Mouse (Mus musculus): Measurements from ENCODE around the gene Slc4a1. TPM values are rescaled to one million over a fixed set of nuclear protein-coding genes. Genes with fewer than 3 reads are reported as not detected.
"Not testable (repeated sequence)": the region's sequence is repeated elsewhere in the genome, so short reads cannot be mapped to it uniquely, and the experiment has no call there.

The Slc4a1 gene
- polyA plus RNA-seq (2012; rRNA removed): 570 and 632 TPM in 2 replicates
- polyA plus RNA-seq (2014; fragmentation: Nextera tagmentation; extraction: Ambion mirVana): 606 and 703 TPM in 2 replicates

DNA sequence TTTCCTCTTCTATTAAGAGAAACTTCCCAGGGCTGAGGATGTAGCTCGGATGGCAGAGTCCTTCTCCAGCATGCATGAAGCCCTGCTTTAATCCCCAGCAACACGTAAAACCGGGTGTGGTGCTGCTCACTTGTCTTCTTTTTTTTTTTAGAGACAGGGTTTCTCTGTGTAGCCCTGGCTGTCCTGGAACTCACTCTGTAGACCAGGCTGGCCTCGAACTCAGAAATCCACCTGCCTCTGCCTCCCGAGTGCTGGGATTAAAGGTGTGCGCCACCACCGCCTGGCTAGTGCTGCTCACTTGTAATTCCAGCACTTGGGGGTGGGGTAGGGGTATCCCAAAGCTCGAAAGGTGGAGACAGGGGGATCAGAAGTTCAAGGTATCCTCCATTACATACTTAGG is at the start of gene Slc4a1:
TSS of gene Slc4a1 (minus strand) at position 101 of the 400 bp plus-strand sequence.
- peak within 1 kb of the TSS; percentile 91 for H3K27ac ChIP-seq
- H3K9ac ChIP-seq (replicated peaks): peak within 1 kb of the TSS; percentile 100
- H3K9me3 ChIP-seq (ENCODE audit: control insufficient read depth, low read length); DNase-seq (ENCODE audit: low read depth in 3 of 3, low spot score in 3 of 3); ATAC-seq (ENCODE audit: insufficient read depth); H3K27me3 ChIP-seq (ENCODE audit: control insufficient read depth, insufficient read depth, low read length): not testable (repeated sequence)
- WGBS (ENCODE audit: insufficient replicate concordance): 51% methylated on average over 8 of the region's 8 CpGs
- H3K4me3 ChIP-seq (ENCODE audit: insufficient read depth in 1 of 2, low read depth in 2 of 2, low read length in 2 of 2): peak within 1 kb of the TSS; percentile 86 to 94
- peaks cover 59 to 61% of the 10 kb centered on the region in 2 experiments for H3K4me1 ChIP-seq (replicated peaks; ENCODE audit: control insufficient read depth in 2 of 2, insufficient read depth in 2 of 2, low read length in 1 of 2)
- H3K4me2 ChIP-seq (ENCODE audit: low read depth): peak within 1 kb of the TSS; percentile 62
- H3K36me3 ChIP-seq (replicated peaks; ENCODE audit: control insufficient read depth, insufficient read depth, low read depth): peaks cover 29% of the 10 kb centered on the region

DNA sequence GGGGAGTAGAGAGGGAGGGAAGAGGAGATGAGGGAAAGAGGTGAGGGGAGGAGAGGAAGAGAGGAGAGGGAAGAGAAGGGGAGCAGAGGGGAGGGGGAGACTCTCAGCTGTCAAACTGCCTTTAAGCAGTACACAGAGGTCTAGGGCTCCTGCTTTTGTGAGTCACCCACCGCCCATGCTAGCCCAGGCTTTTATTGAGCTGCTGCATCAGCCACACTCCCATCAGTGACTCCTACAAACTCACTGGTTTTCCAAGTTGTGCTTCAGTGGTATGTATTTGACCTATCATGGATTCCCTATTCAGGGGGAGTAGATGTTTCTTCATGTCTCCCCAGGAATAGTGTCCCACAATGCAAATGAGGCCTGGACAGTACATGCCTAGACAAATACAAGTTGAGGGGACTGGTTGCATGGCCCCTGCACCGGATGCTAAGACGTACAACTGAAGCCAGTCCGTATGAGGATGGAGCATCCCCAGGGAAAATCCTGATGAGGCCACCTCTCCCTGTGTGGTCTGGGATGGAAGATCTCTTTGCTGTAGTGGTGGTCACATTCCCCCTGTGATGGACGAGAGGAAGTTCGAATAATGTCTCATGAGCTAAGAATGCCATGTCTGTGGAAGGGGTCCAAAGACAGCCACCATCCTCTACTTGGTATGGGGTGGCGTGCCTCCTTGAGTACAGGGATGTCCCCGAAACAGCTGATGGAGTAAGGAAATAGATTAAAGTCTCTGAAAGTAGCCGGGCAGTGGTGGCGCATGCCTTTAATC is 49.2 kb upstream of the Slc4a1 start:
- H3K4me2 ChIP-seq (ENCODE audit: low read depth): no peak overlapping the region
- no peaks in the 10 kb centered on the region for H3K9me3 ChIP-seq (ENCODE audit: control insufficient read depth, low read length)
- H3K9ac ChIP-seq (replicated peaks): no peak overlapping the region
- no peak for DNase-seq (ENCODE audit: low read depth in 3 of 3, low spot score in 3 of 3)
- no peak for ATAC-seq (ENCODE audit: insufficient read depth)
- no peaks in the 10 kb centered on the region for H3K36me3 ChIP-seq (replicated peaks; ENCODE audit: control insufficient read depth, insufficient read depth, low read depth)
- H3K4me1 ChIP-seq (replicated peaks; ENCODE audit: control insufficient read depth in 2 of 2, insufficient read depth in 2 of 2, low read length in 1 of 2): peaks cover 6 to 8% of the 10 kb centered on the region in 2 experiments
- TF ChIP-seq EP300 (IDR thresholded peaks at IDR 0.05; ENCODE audit: low read depth): no peak
- no peak for TF ChIP-seq CTCF (IDR thresholded peaks at IDR 0.05; ENCODE audit: low read depth)
- H3K27ac ChIP-seq: no peak overlapping the region
- no peak overlapping the region for H3K4me3 ChIP-seq (ENCODE audit: insufficient read depth in 1 of 2, low read depth in 2 of 2, low read length in 2 of 2)
- WGBS (ENCODE audit: insufficient replicate concordance): 69% methylated on average over 10 of the region's 10 CpGs
- no peaks in the 10 kb centered on the region for H3K27me3 ChIP-seq (ENCODE audit: control insufficient read depth, insufficient read depth, low read length)

DNA sequence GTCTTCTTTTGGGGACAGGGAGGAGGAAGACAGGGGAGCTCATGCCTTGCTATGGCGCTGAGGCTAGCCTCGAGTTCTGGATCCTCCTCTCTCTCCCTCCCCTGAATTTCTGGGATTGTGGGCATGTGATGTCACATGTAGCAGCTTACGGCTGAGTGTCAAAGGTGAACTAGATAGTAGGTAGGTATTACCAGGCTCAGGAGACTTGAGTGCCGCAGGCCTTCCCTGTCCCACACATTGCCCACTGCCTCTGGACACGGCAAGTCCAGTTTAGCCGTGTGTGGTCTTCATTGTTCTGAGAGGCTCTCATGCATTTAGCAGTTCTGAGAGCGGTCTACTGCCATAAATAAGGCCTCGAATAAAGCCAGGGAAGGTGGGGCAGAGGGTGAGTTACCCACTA is 47.1 kb upstream of the Slc4a1 start:
- Histone ChIP-seq H3K9me3 (ENCODE audit: control insufficient read depth, low read length) (no peaks in the 10 kb centered on the region), H3K4me1 (replicated peaks; ENCODE audit: control insufficient read depth in 2 of 2, insufficient read depth in 2 of 2, low read length in 1 of 2) (peaks cover 17 to 21% of the 10 kb centered on the region in 2 experiments), H3K27me3 (ENCODE audit: control insufficient read depth, insufficient read depth, low read length) (no peaks in the 10 kb centered on the region), H3K9ac (replicated peaks) (no peak overlapping the region), H3K36me3 (replicated peaks; ENCODE audit: control insufficient read depth, insufficient read depth, low read depth) (no peaks in the 10 kb centered on the region), H3K27ac (no peak overlapping the region), H3K4me2 (ENCODE audit: low read depth) (no peak overlapping the region), H3K4me3 (ENCODE audit: insufficient read depth in 1 of 2, low read depth in 2 of 2, low read length in 2 of 2) (no peak overlapping the region)
- no peak for ATAC-seq (ENCODE audit: insufficient read depth)
- no peak for DNase-seq (ENCODE audit: low read depth in 3 of 3, low spot score in 3 of 3)
- WGBS (ENCODE audit: insufficient replicate concordance): 63% methylated on average over 8 of the region's 8 CpGs
- TF ChIP-seq EP300 (IDR thresholded peaks at IDR 0.05; ENCODE audit: low read depth) (no peak), CTCF (IDR thresholded peaks at IDR 0.05; ENCODE audit: low read depth) (no peak)

DNA sequence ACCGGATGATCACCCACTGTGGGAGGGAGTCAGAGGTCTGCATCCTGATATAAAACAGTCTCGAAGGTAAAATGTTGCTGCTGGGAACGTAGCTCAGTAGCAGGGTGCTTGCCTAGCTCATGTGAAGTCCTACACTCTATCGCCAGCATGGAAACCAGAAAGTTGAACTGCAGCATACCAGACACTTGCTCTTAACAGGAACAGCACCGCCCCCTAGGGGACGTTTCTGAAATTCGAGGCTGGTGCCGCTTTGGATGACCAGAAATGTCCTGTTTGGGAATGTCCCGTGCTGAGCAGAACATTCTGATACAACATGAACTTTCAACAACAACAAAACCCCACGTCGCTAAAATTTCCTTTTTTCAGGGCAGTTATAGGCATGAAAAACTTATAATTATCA is 45.7 kb upstream of the Slc4a1 start:
- no peaks in the 10 kb centered on the region for H3K36me3 ChIP-seq (replicated peaks; ENCODE audit: control insufficient read depth, insufficient read depth, low read depth)
- H3K4me2 ChIP-seq (ENCODE audit: low read depth): peak overlapping the region; percentile 39
- no peaks in the 10 kb centered on the region for H3K27me3 ChIP-seq (ENCODE audit: control insufficient read depth, insufficient read depth, low read length)
- H3K27ac ChIP-seq: peak overlapping the region; percentile 12; the same call in 1 of the 2 replicates
- H3K4me1 ChIP-seq (replicated peaks; ENCODE audit: control insufficient read depth in 2 of 2, insufficient read depth in 2 of 2, low read length in 1 of 2): peaks cover 17 to 21% of the 10 kb centered on the region in 2 experiments
- TF ChIP-seq CTCF (IDR thresholded peaks at IDR 0.05; ENCODE audit: low read depth) (peak; percentile 96), EP300 (IDR thresholded peaks at IDR 0.05; ENCODE audit: low read depth) (peak; percentile 37)
- ATAC-seq (ENCODE audit: insufficient read depth): no peak
- H3K9me3 ChIP-seq (ENCODE audit: control insufficient read depth, low read length): no peaks in the 10 kb centered on the region
- DNase-seq (ENCODE audit: low read depth in 3 of 3, low spot score in 3 of 3): peak; percentile 81 to 84 (median 84)
- no peak overlapping the region for H3K9ac ChIP-seq (replicated peaks)
- no peak overlapping the region for H3K4me3 ChIP-seq (ENCODE audit: insufficient read depth in 1 of 2, low read depth in 2 of 2, low read length in 2 of 2)
- WGBS (ENCODE audit: insufficient replicate concordance): 7% methylated on average over 11 of the region's 11 CpGs

GRCm38 (mm10) chr11:102411061-102411460 is 45.1 kb upstream of the Slc4a1 start:
- Histone ChIP-seq H3K4me1 (replicated peaks; ENCODE audit: control insufficient read depth in 2 of 2, insufficient read depth in 2 of 2, low read length in 1 of 2) (peaks cover 20 to 23% of the 10 kb centered on the region in 2 experiments), H3K27me3 (ENCODE audit: control insufficient read depth, insufficient read depth, low read length) (no peaks in the 10 kb centered on the region), H3K9me3 (ENCODE audit: control insufficient read depth, low read length) (no peaks in the 10 kb centered on the region), H3K4me2 (ENCODE audit: low read depth) (no peak overlapping the region), H3K27ac (peak overlapping the region; percentile 12; the same call in 1 of the 2 replicates), H3K36me3 (replicated peaks; ENCODE audit: control insufficient read depth, insufficient read depth, low read depth) (no peaks in the 10 kb centered on the region), H3K4me3 (ENCODE audit: insufficient read depth in 1 of 2, low read depth in 2 of 2, low read length in 2 of 2) (no peak overlapping the region), H3K9ac (replicated peaks) (no peak overlapping the region; the same call in 1 of the 2 replicates)
- 71% methylated on average over 3 of the region's 3 CpGs for WGBS (ENCODE audit: insufficient replicate concordance)
- TF ChIP-seq CTCF (IDR thresholded peaks at IDR 0.05; ENCODE audit: low read depth) (no peak), EP300 (IDR thresholded peaks at IDR 0.05; ENCODE audit: low read depth) (no peak)
- no peak for DNase-seq (ENCODE audit: low read depth in 3 of 3, low spot score in 3 of 3)
- no peak for ATAC-seq (ENCODE audit: insufficient read depth)

GRCm38 (mm10) chr11:102410345-102410744 is 44.3 kb upstream of the Slc4a1 start:
- ATAC-seq (ENCODE audit: insufficient read depth); H3K36me3 ChIP-seq (replicated peaks; ENCODE audit: control insufficient read depth, insufficient read depth, low read depth); H3K27ac ChIP-seq; DNase-seq (ENCODE audit: low read depth in 3 of 3, low spot score in 3 of 3); H3K9ac ChIP-seq (replicated peaks); H3K4me3 ChIP-seq (ENCODE audit: insufficient read depth in 1 of 2, low read depth in 2 of 2, low read length in 2 of 2); H3K4me2 ChIP-seq (ENCODE audit: low read depth); H3K9me3 ChIP-seq (ENCODE audit: control insufficient read depth, low read length); H3K27me3 ChIP-seq (ENCODE audit: control insufficient read depth, insufficient read depth, low read length): not testable (repeated sequence)
- 86% methylated on average over 3 of the region's 3 CpGs for WGBS (ENCODE audit: insufficient replicate concordance)
- peaks cover 26 to 30% of the 10 kb centered on the region in 2 experiments for H3K4me1 ChIP-seq (replicated peaks; ENCODE audit: control insufficient read depth in 2 of 2, insufficient read depth in 2 of 2, low read length in 1 of 2)
